8 mouse cellular contexts compared by ENCODE assay signal in the genomic region with DNA sequence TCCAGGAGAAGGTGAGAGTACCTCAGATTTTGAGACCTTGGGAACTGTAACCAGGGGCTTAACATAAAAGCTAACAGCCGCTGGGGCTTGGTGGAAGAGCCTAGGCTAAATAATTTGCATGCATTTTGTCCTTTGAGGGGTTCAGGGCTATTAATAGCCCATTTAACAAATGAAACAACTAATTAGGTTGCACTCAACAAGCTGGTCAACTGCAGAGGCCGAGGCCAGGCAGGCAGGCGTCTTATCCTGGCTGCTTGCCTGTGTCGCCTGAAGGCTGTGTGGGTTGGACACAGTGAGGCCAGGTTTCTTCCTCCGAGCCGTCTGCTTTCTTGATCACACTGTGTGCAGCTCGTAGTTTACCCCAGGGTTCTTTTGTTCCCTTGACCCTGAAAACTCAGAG. TPM values are rescaled to one million over a fixed set of nuclear protein-coding genes. Genes with fewer than 3 reads are reported as not detected.
DNase-seq lines count a peak whose midpoint lies in the region; ATAC-seq lines count a peak whose summit lies in the region.

No protein-coding gene starts in this region.

- peak overlapping the region; percentile 9; the same call in 1 of the 2 replicates for H3K9ac ChIP-seq in heart, embryonic 12.5 days
- H3K9ac ChIP-seq in limb, embryonic 11.5 days (ENCODE audit: low read length): peak overlapping the region; percentile 47; the same call in 1 of the 2 replicates

- no peak for ATAC-seq in megakaryocyte, adult 5-6 weeks (ENCODE audit: poor library complexity, severe bottlenecking)
- no peak for ATAC-seq in heart, embryonic 12.5 days (ENCODE audit: insufficient number of reproducible peaks, low FRiP score)
- no peak for ATAC-seq in limb, embryonic 11.5 days (ENCODE audit: insufficient number of reproducible peaks, low FRiP score, low TSS enrichment, low read depth)
- no peak for ATAC-seq in erythroid progenitor cell, adult 5-6 weeks (replicated peaks; ENCODE audit: low FRiP score, poor library complexity, severe bottlenecking)

- peaks cover 6% of the 10 kb centered on the region for H3K36me3 ChIP-seq in megakaryocyte, embryonic 14.5 days (replicated peaks; ENCODE audit: low read length)
- 0 out of 2 replicates have a peak, but pooled peaks cover under 1% of the 10 kb centered on the region for H3K36me3 ChIP-seq in heart, embryonic 12.5 days
- H3K36me3 ChIP-seq in limb, embryonic 11.5 days (ENCODE audit: control insufficient read depth, insufficient read depth, low read length): peaks cover 2% of the 10 kb centered on the region; the same call in 1 of the 2 replicates

- WGBS in heart, embryonic 12.5 days: 47% methylated on average over 7 of the region's 7 CpGs
- WGBS in limb, embryonic 11.5 days: 14% methylated on average over 7 of the region's 7 CpGs

- H3K4me1 ChIP-seq in megakaryocyte, embryonic 14.5 days: peaks cover 98% of the 10 kb centered on the region
- peaks cover 77% of the 10 kb centered on the region for H3K4me1 ChIP-seq in heart, embryonic 12.5 days (replicated peaks)
- H3K4me1 ChIP-seq in limb, embryonic 11.5 days (ENCODE audit: control insufficient read depth, insufficient read depth, low read length): peaks cover 58% of the 10 kb centered on the region

- H3K9me3 ChIP-seq in megakaryocyte, embryonic 14.5 days: no peaks in the 10 kb centered on the region
- H3K9me3 ChIP-seq in heart, embryonic 12.5 days (replicated peaks): no peaks in the 10 kb centered on the region
- no peaks in the 10 kb centered on the region for H3K9me3 ChIP-seq in limb, embryonic 11.5 days (ENCODE audit: control insufficient read depth, low read length)

- peak overlapping the region; percentile 87 for H3K4me2 ChIP-seq in heart, embryonic 12.5 days
- peak overlapping the region; percentile 83; the same call in 1 of the 2 replicates for H3K4me2 ChIP-seq in limb, embryonic 11.5 days (ENCODE audit: low read depth, severe bottlenecking)

- H3K27ac ChIP-seq in heart, embryonic 12.5 days (ENCODE audit: poor library complexity, severe bottlenecking): peak overlapping the region; percentile 79
- H3K27ac ChIP-seq in limb, embryonic 11.5 days (replicated peaks; ENCODE audit: low read depth, low read length): peak overlapping the region; percentile 85

- peak overlapping the region; percentile 92 for H3K4me3 ChIP-seq in megakaryocyte, embryonic 14.5 days (replicated peaks)
- no peak overlapping the region for H3K4me3 ChIP-seq in heart, embryonic 12.5 days
- H3K4me3 ChIP-seq in limb, embryonic 11.5 days (ENCODE audit: low read depth, low read length): no peak overlapping the region

- DNase-seq in adrenal gland, adult 2 months: peak; percentile 53
- no peak for DNase-seq in adrenal gland, adult 18-20 months (ENCODE audit: low spot score in 2 of 2)
- peak; percentile 38 for DNase-seq in limb, embryonic 11.5 days (ENCODE audit: low spot score)
- DNase-seq in thymus, adult 18-20 months: no peak

- H3K27me3 ChIP-seq in megakaryocyte, embryonic 14.5 days (replicated peaks): peaks cover 70% of the 10 kb centered on the region
- no peaks in the 10 kb centered on the region for H3K27me3 ChIP-seq in heart, embryonic 12.5 days (replicated peaks)
- no peaks in the 10 kb centered on the region for H3K27me3 ChIP-seq in limb, embryonic 11.5 days (ENCODE audit: control insufficient read depth, insufficient read depth, low read length)

RNA-seq across cellular contexts. Expression of a gene that starts 22.7 kb away (rescaled TPM):
- 10 to 100 TPM; 23.3 to 45.5 TPM for total RNA-seq in adrenal gland, adult 2 months (2021)
- polyA plus RNA-seq in adrenal gland, adult 2 months (2012; rRNA removed): 56.8 and 73.5 TPM in 2 replicates
- total RNA-seq in adrenal gland, adult 18-20 months (2021): 10 to 100 TPM; 24.3 to 24.4 TPM
- 1.3 and 6.7 TPM in 2 replicates for polyA plus RNA-seq in megakaryocyte, embryonic 14.5 days (2012; ENCODE audit: insufficient read depth, low replicate concordance)
- 1.4 and 2.3 TPM in 2 replicates for total RNA-seq in megakaryocyte, adult 5-6 weeks (2015)
- total RNA-seq in megakaryocyte, adult 5-6 weeks (2017): 1.8 and 2.1 TPM in 2 replicates
- polyA plus RNA-seq in heart, embryonic 12.5 days (2016; fragmentation: Nextera tagmentation; extraction: Ambion mirVana): 21.1 and 22.1 TPM in 2 replicates
- polyA plus RNA-seq in limb, embryonic 11.5 days (2014; fragmentation: Nextera tagmentation; extraction: Ambion mirVana): 37.3 and 43.1 TPM in 2 replicates
- 0.36 and 0.84 TPM in 2 replicates for total RNA-seq in erythroid progenitor cell, adult 5-6 weeks (2015; ENCODE audit: low replicate concordance)
- 0.90 and 0.98 TPM in 2 replicates for total RNA-seq in erythroid progenitor cell, adult 5-6 weeks (2017; ENCODE audit: low replicate concordance)

RNA-seq across cellular contexts. Expression of a gene that starts 27.6 kb away (rescaled TPM):
- under 1 TPM in 1 of 2 experiments, not detected in 1; 0.14 TPM for total RNA-seq in adrenal gland, adult 2 months (2021)
- 0.06 TPM in 1 of 2 replicates, not detected in the other for polyA plus RNA-seq in adrenal gland, adult 2 months (2012; rRNA removed)
- not detected for total RNA-seq in adrenal gland, adult 18-20 months (2021)
- not detected in 2 replicates for polyA plus RNA-seq in megakaryocyte, embryonic 14.5 days (2012; ENCODE audit: insufficient read depth, low replicate concordance)
- total RNA-seq in megakaryocyte, adult 5-6 weeks (2015): not detected in 2 replicates
- total RNA-seq in megakaryocyte, adult 5-6 weeks (2017): not detected in 2 replicates
- not detected in 2 replicates for polyA plus RNA-seq in heart, embryonic 12.5 days (2016; fragmentation: Nextera tagmentation; extraction: Ambion mirVana)
- polyA plus RNA-seq in limb, embryonic 11.5 days (2014; fragmentation: Nextera tagmentation; extraction: Ambion mirVana): not detected in 2 replicates
- not detected in 2 replicates for total RNA-seq in erythroid progenitor cell, adult 5-6 weeks (2015; ENCODE audit: low replicate concordance)
- not detected in 2 replicates for total RNA-seq in erythroid progenitor cell, adult 5-6 weeks (2017; ENCODE audit: low replicate concordance)

RNA-seq across cellular contexts. Expression of a gene that starts 29.8 kb away (rescaled TPM):
- total RNA-seq in adrenal gland, adult 2 months (2021): 1 to 10 TPM in 1 of 2 experiments, not detected in 1; 2.2 TPM
- 0.42 TPM in 1 of 2 replicates, not detected in the other for polyA plus RNA-seq in adrenal gland, adult 2 months (2012; rRNA removed)
- total RNA-seq in adrenal gland, adult 18-20 months (2021): 1 to 10 TPM; 2.0 TPM
- polyA plus RNA-seq in megakaryocyte, embryonic 14.5 days (2012; ENCODE audit: insufficient read depth, low replicate concordance): not detected in 2 replicates
- total RNA-seq in megakaryocyte, adult 5-6 weeks (2015): not detected in 2 replicates
- not detected in 2 replicates for total RNA-seq in megakaryocyte, adult 5-6 weeks (2017)
- polyA plus RNA-seq in heart, embryonic 12.5 days (2016; fragmentation: Nextera tagmentation; extraction: Ambion mirVana): 0.82 TPM in 1 of 2 replicates, not detected in the other
- polyA plus RNA-seq in limb, embryonic 11.5 days (2014; fragmentation: Nextera tagmentation; extraction: Ambion mirVana): not detected in 2 replicates
- not detected in 2 replicates for total RNA-seq in erythroid progenitor cell, adult 5-6 weeks (2015; ENCODE audit: low replicate concordance)
- not detected in 2 replicates for total RNA-seq in erythroid progenitor cell, adult 5-6 weeks (2017; ENCODE audit: low replicate concordance)

RNA-seq across cellular contexts. Expression of a gene that starts 39.0 kb away (rescaled TPM):
- total RNA-seq in adrenal gland, adult 2 months (2021): 1 to 10 TPM; 3.7 to 4.6 TPM
- 1.6 and 3.6 TPM in 2 replicates for polyA plus RNA-seq in adrenal gland, adult 2 months (2012; rRNA removed)
- 1 to 10 TPM; 4.5 to 6.3 TPM for total RNA-seq in adrenal gland, adult 18-20 months (2021)
- 0.85 TPM in 1 of 2 replicates, not detected in the other for polyA plus RNA-seq in megakaryocyte, embryonic 14.5 days (2012; ENCODE audit: insufficient read depth, low replicate concordance)
- total RNA-seq in megakaryocyte, adult 5-6 weeks (2015): not detected in 2 replicates
- total RNA-seq in megakaryocyte, adult 5-6 weeks (2017): 0.48 TPM in 1 of 2 replicates, not detected in the other
- polyA plus RNA-seq in heart, embryonic 12.5 days (2016; fragmentation: Nextera tagmentation; extraction: Ambion mirVana): 0.28 and 0.41 TPM in 2 replicates
- polyA plus RNA-seq in limb, embryonic 11.5 days (2014; fragmentation: Nextera tagmentation; extraction: Ambion mirVana): not detected in 2 replicates
- total RNA-seq in erythroid progenitor cell, adult 5-6 weeks (2015; ENCODE audit: low replicate concordance): 2.9 TPM in 1 of 2 replicates, not detected in the other
- 0.39 and 4.9 TPM in 2 replicates for total RNA-seq in erythroid progenitor cell, adult 5-6 weeks (2017; ENCODE audit: low replicate concordance)

RNA-seq across cellular contexts. Expression of a gene that starts 47.9 kb away (rescaled TPM):
- total RNA-seq in adrenal gland, adult 2 months (2021): 10 to 100 TPM; 15.4 to 21.6 TPM
- 14.8 and 16.0 TPM in 2 replicates for polyA plus RNA-seq in adrenal gland, adult 2 months (2012; rRNA removed)
- total RNA-seq in adrenal gland, adult 18-20 months (2021): 10 to 100 TPM; 15.2 to 17.2 TPM
- 4.1 and 10.3 TPM in 2 replicates for polyA plus RNA-seq in megakaryocyte, embryonic 14.5 days (2012; ENCODE audit: insufficient read depth, low replicate concordance)
- 12.2 and 15.2 TPM in 2 replicates for total RNA-seq in megakaryocyte, adult 5-6 weeks (2015)
- 10.3 and 13.7 TPM in 2 replicates for total RNA-seq in megakaryocyte, adult 5-6 weeks (2017)
- polyA plus RNA-seq in heart, embryonic 12.5 days (2016; fragmentation: Nextera tagmentation; extraction: Ambion mirVana): 32.5 and 34.2 TPM in 2 replicates
- polyA plus RNA-seq in limb, embryonic 11.5 days (2014; fragmentation: Nextera tagmentation; extraction: Ambion mirVana): 48.6 and 48.9 TPM in 2 replicates
- total RNA-seq in erythroid progenitor cell, adult 5-6 weeks (2015; ENCODE audit: low replicate concordance): 17.2 and 22.3 TPM in 2 replicates
- total RNA-seq in erythroid progenitor cell, adult 5-6 weeks (2017; ENCODE audit: low replicate concordance): 11.0 and 15.3 TPM in 2 replicates

Comparison
In these comparisons a context has a peak if more than half of its experiments do, and no peak if none do; other contexts are left out.
1. DNase-seq: peak in adrenal gland, adult 2 months (single experiment) and limb, embryonic 11.5 days (single experiment); none in adrenal gland, adult 18-20 months (0 of 2) and thymus, adult 18-20 months (0 of 2).
2. RNA of a gene that starts 22.7 kb away (total RNA-seq): 23.3 to 45.5 TPM in adrenal gland, adult 2 months and 24.3 to 24.4 TPM in adrenal gland, adult 18-20 months; 1.4 to 2.3 TPM in megakaryocyte, adult 5-6 weeks and 0.36 to 0.98 TPM in erythroid progenitor cell, adult 5-6 weeks; every median in the first group is over 4 times any median in the second.